Mouse (Mus musculus): ENCODE measurements around the gene Snrnp35.
A peak's percentile ranks its signal among the peaks of the same experiment; 100 is the strongest.

Gene Snrnp35

GRCm38 (mm10) chr5:124540383-124540786, 57.5 kb downstream of the Snrnp35 start, which contains the start of gene Tmed2:
Gene Tmed2 (plus strand): TSS chr5:124540695.
- DNase-seq: peak; percentile 94
